Mouse (Mus musculus) liver, embryonic 12.5 days (tissue): ENCODE results near the gene Col4a3bp. TPM values are rescaled to one million over a fixed set of nuclear protein-coding genes. Genes with fewer than 3 reads are reported as not detected.

Source experiments
- ATAC-seq: fragments of 200-750 bp; cut with Nextera tagmentation; 2 replicates; pipeline ENCODE4 v1.8.0; 2017; ENCODE audit warnings: moderate number of reproducible peaks, mild to moderate bottlenecking, moderate library complexity
- H3K27ac ChIP-seq: fragments of 300-500 bp; sonication (generic); 2 replicates; pipeline ENCODE4 v1.5.1; 2016; ENCODE audit warnings: mild to moderate bottlenecking
- H3K27me3 ChIP-seq: fragments of 300-500 bp; sonication (generic); replicated peaks from 2 replicates; pipeline ENCODE4 v1.6.1; 2016; ENCODE audit warnings: mild to moderate bottlenecking, moderate library complexity
- H3K36me3 ChIP-seq: fragments of 300-500 bp; sonication (generic); 2 replicates; pipeline ENCODE4 v1.6.1; 2016; ENCODE audit warnings: mild to moderate bottlenecking, moderate library complexity
- H3K4me1 ChIP-seq: fragments of 300-500 bp; sonication (generic); 2 replicates; pipeline ENCODE4 v1.6.1; 2016
- H3K4me2 ChIP-seq: fragments of 300-500 bp; sonication (generic); 2 replicates; pipeline ENCODE4 v1.6.1; 2016; ENCODE audit warnings: mild to moderate bottlenecking, moderate library complexity
- H3K4me3 ChIP-seq: fragments of 300-500 bp; sonication (generic); 2 replicates; pipeline ENCODE4 v1.5.1; 2016; ENCODE audit warnings: mild to moderate bottlenecking, moderate library complexity
- H3K9ac ChIP-seq: fragments of 300-500 bp; sonication (generic); 2 replicates; pipeline ENCODE4 v1.6.1; 2016; ENCODE audit warnings: mild to moderate bottlenecking, moderate library complexity
- H3K9me3 ChIP-seq: fragments of 300-500 bp; sonication (generic); replicated peaks from 2 replicates; pipeline ENCODE4 v1.6.1; 2016; ENCODE audit warnings: mild to moderate bottlenecking, moderate library complexity
- WGBS: fragments of 180-500 bp; shearing (Covaris S2); methylation state at CpG from one replicate; pipeline ENCODE4 v1.1.7; 2016; ENCODE audit not compliant: insufficient replicate concordance; 5-methylcytosine and 5-hydroxymethylcytosine counted together
- polyA plus RNA-seq: library from polyadenylated mRNA; unstranded; fragments of >200 nt; fragmentation: Nextera tagmentation; extraction: Ambion mirVana; gene quantifications from 2 replicates; pipeline ENCODE4 v1.2.1, GENCODE M21; 2016

Gene Col4a3bp
- 6.7 and 7.5 TPM in 2 replicates for polyA plus RNA-seq

- Histone ChIP-seq H3K27ac (peak within 1 kb of the TSS; percentile 89), H3K9me3 (no peaks in the 10 kb centered on the region), H3K4me2 (peak within 1 kb of the TSS; percentile 89), H3K9ac (peak within 1 kb of the TSS; percentile 98), H3K4me3 (peak within 1 kb of the TSS; percentile 98), H3K36me3 (no peaks in the 10 kb centered on the region), H3K4me1 (peaks cover 31% of the 10 kb centered on the region), H3K27me3 (no peaks in the 10 kb centered on the region)
- peak; percentile 99 for ATAC-seq
- under 1% methylated on average over 49 of the region's 50 CpGs for WGBS
Observed at GRCm38 (mm10) chr13:96542081-96542889, at the start of gene Col4a3bp, which contains the start of gene Polk. Gene Col4a3bp, plus strand, starts transcription at chr13:96542618. Gene Polk, minus strand, starts transcription at chr13:96542579.

GRCm38 (mm10) chr13:96496630-96497029 is 45.8 kb upstream of the Col4a3bp start:
- 59% methylated on average over 8 of the region's 8 CpGs for WGBS
- Histone ChIP-seq H3K36me3 (peaks cover 25% of the 10 kb centered on the region), H3K9ac (no peak overlapping the region), H3K9me3 (no peaks in the 10 kb centered on the region), H3K4me1 (no peaks in the 10 kb centered on the region), H3K4me3 (no peak overlapping the region), H3K27ac (no peak overlapping the region), H3K27me3 (no peaks in the 10 kb centered on the region), H3K4me2 (no peak overlapping the region)
- ATAC-seq = no peak

- ATAC-seq = no peak
- no peak overlapping the region for H3K9ac ChIP-seq
- peaks cover 25% of the 10 kb centered on the region for H3K36me3 ChIP-seq
- H3K4me1 ChIP-seq = no peaks in the 10 kb centered on the region
- no peak overlapping the region for H3K4me3 ChIP-seq
- no peaks in the 10 kb centered on the region for H3K9me3 ChIP-seq
- H3K4me2 ChIP-seq = no peak overlapping the region
- H3K27ac ChIP-seq = no peak overlapping the region
- no peaks in the 10 kb centered on the region for H3K27me3 ChIP-seq
- 76% methylated on average over 2 of the region's 2 CpGs for WGBS
Observed at GRCm38 (mm10) chr13:96499891-96500290, 42.5 kb upstream of the Col4a3bp start.

- no peaks in the 10 kb centered on the region for H3K27me3 ChIP-seq
- no peak overlapping the region for H3K4me3 ChIP-seq
- no peak overlapping the region for H3K4me2 ChIP-seq
- no peak overlapping the region for H3K27ac ChIP-seq
- WGBS = 73% methylated on average over 4 of the region's 4 CpGs
- H3K4me1 ChIP-seq = peaks cover 9% of the 10 kb centered on the region
- peaks cover 12% of the 10 kb centered on the region for H3K36me3 ChIP-seq
- no peak for ATAC-seq
- no peak overlapping the region for H3K9ac ChIP-seq
- H3K9me3 ChIP-seq = no peaks in the 10 kb centered on the region
Observed at GRCm38 (mm10) chr13:96505661-96506060, 36.8 kb upstream of the Col4a3bp start.

- Histone ChIP-seq H3K4me2 (no peak overlapping the region), H3K9me3 (no peaks in the 10 kb centered on the region), H3K4me1 (peaks cover 14% of the 10 kb centered on the region), H3K4me3 (no peak overlapping the region), H3K36me3 (peaks cover 9% of the 10 kb centered on the region; the same call in 1 of the 2 replicates), H3K27me3 (no peaks in the 10 kb centered on the region), H3K9ac (no peak overlapping the region), H3K27ac (no peak overlapping the region)
- no peak for ATAC-seq
- WGBS = 43% methylated on average over 6 of the region's 6 CpGs
Observed at GRCm38 (mm10) chr13:96506313-96506712, 36.1 kb upstream of the Col4a3bp start.

- Histone ChIP-seq H3K9ac (no peak overlapping the region), H3K4me3 (no peak overlapping the region), H3K4me2 (no peak overlapping the region), H3K27me3 (no peaks in the 10 kb centered on the region), H3K27ac (no peak overlapping the region), H3K9me3 (no peaks in the 10 kb centered on the region), H3K4me1 (peaks cover 23% of the 10 kb centered on the region), H3K36me3 (peaks cover 9% of the 10 kb centered on the region; the same call in 1 of the 2 replicates)
- 86% methylated on average over 4 of the region's 4 CpGs for WGBS
- ATAC-seq = no peak
Observed at GRCm38 (mm10) chr13:96507541-96507940, 34.9 kb upstream of the Col4a3bp start.

- Histone ChIP-seq H3K4me1 (peaks cover 23% of the 10 kb centered on the region), H3K9me3 (no peaks in the 10 kb centered on the region), H3K9ac (no peak overlapping the region), H3K27ac (peak overlapping the region; percentile 16; the same call in 1 of the 2 replicates), H3K4me3 (no peak overlapping the region), H3K27me3 (no peaks in the 10 kb centered on the region), H3K4me2 (peak overlapping the region; percentile 28), H3K36me3 (peaks cover 9% of the 10 kb centered on the region; the same call in 1 of the 2 replicates)
- ATAC-seq = peak; percentile 35; the same call in 1 of the 2 replicates
- WGBS = 31% methylated on average over 13 of the region's 13 CpGs
Observed at GRCm38 (mm10) chr13:96510635-96511034, 31.8 kb upstream of the Col4a3bp start.

GRCm38 (mm10) chr13:96511262-96511661 is 31.2 kb upstream of the Col4a3bp start:
- ATAC-seq = no peak
- Histone ChIP-seq H3K27me3 (no peaks in the 10 kb centered on the region), H3K9me3 (no peaks in the 10 kb centered on the region), H3K36me3 (peaks cover 13% of the 10 kb centered on the region), H3K9ac (no peak overlapping the region), H3K4me3 (no peak overlapping the region), H3K4me2 (0 out of 2 replicates have a peak overlapping the region, but pooled peaks have one; percentile 28), H3K27ac (no peak overlapping the region), H3K4me1 (peaks cover 23% of the 10 kb centered on the region)
- WGBS = 50% methylated on average over 1 of the region's 1 CpGs

- no peak overlapping the region for H3K9ac ChIP-seq
- no peaks in the 10 kb centered on the region for H3K27me3 ChIP-seq
- no peak overlapping the region for H3K4me2 ChIP-seq
- no peak for ATAC-seq
- H3K4me1 ChIP-seq = peaks cover 23% of the 10 kb centered on the region
- no peak overlapping the region for H3K27ac ChIP-seq
- no peak overlapping the region for H3K4me3 ChIP-seq
- H3K9me3 ChIP-seq = no peaks in the 10 kb centered on the region
- H3K36me3 ChIP-seq = peaks cover 10% of the 10 kb centered on the region
- 47% methylated on average over 5 of the region's 5 CpGs for WGBS
Observed at GRCm38 (mm10) chr13:96511893-96512292, 30.5 kb upstream of the Col4a3bp start.

- peaks cover 23% of the 10 kb centered on the region for H3K4me1 ChIP-seq
- H3K27ac ChIP-seq = no peak overlapping the region
- WGBS = 78% methylated on average over 5 of the region's 5 CpGs
- peaks cover 14% of the 10 kb centered on the region for H3K36me3 ChIP-seq
- no peak overlapping the region for H3K4me3 ChIP-seq
- no peaks in the 10 kb centered on the region for H3K27me3 ChIP-seq
- no peaks in the 10 kb centered on the region for H3K9me3 ChIP-seq
- H3K9ac ChIP-seq = no peak overlapping the region
- H3K4me2 ChIP-seq = no peak overlapping the region
- 0 out of 2 replicates have a peak, but pooled peaks have one; percentile 21 for ATAC-seq
Observed at GRCm38 (mm10) chr13:96514154-96514942, 28.1 kb upstream of the Col4a3bp start.

GRCm38 (mm10) chr13:96516249-96516648 is 26.2 kb upstream of the Col4a3bp start:
- WGBS = 90% methylated on average over 9 of the region's 9 CpGs
- H3K36me3 ChIP-seq = peaks cover 14% of the 10 kb centered on the region
- H3K4me2 ChIP-seq = no peak overlapping the region
- peaks cover 10% of the 10 kb centered on the region for H3K4me1 ChIP-seq
- H3K9me3 ChIP-seq = no peaks in the 10 kb centered on the region
- H3K9ac ChIP-seq = no peak overlapping the region
- no peak for ATAC-seq
- no peaks in the 10 kb centered on the region for H3K27me3 ChIP-seq
- no peak overlapping the region for H3K4me3 ChIP-seq
- no peak overlapping the region for H3K27ac ChIP-seq

GRCm38 (mm10) chr13:96517335-96517734 is 25.1 kb upstream of the Col4a3bp start:
- Histone ChIP-seq H3K4me2 (no peak overlapping the region), H3K9me3 (no peaks in the 10 kb centered on the region), H3K9ac (no peak overlapping the region), H3K4me1 (no peaks in the 10 kb centered on the region), H3K27me3 (no peaks in the 10 kb centered on the region), H3K4me3 (no peak overlapping the region), H3K36me3 (peaks cover 14% of the 10 kb centered on the region), H3K27ac (no peak overlapping the region)
- no peak for ATAC-seq
- WGBS = 90% methylated on average over 2 of the region's 2 CpGs
